Mouse (Mus musculus): ENCODE data around the gene Nr1h4.

DNA sequence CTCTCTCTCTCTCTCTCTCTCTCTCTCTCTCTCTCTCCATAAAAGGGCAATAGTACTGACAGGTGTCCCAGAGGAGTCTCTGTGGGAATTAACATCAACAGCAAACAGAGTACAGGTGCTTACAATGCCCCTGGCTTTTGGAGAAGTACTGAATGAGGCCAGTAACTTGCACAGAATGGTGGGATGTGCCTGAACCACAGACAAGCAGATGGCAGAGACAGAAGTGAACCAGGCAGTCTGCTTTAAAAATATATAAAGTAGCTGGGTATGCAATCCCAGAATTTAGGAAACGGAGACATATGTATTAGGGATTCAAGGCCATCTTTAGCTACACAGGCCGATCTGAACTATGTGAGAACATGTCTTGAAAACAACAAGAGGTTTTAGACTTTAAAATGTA lies 22.8 kb downstream of the Nr1h4 start:
- TF ChIP-seq CTCF (IDR thresholded peaks at IDR 0.05; ENCODE audit: extremely low read depth, insufficient read depth, insufficient read length, insufficient replicate concordance) (no peak), POLR2A (IDR thresholded peaks at IDR 0.05; ENCODE audit: low read depth, low read length) (no peak)

Data from spleen, adult 2 months (tissue).